Mouse (Mus musculus): ENCODE results near the gene Cetn2. TPM values are rescaled to one million over a fixed set of nuclear protein-coding genes. Genes with fewer than 3 reads are reported as not detected.

Cetn2 gene
- polyA plus RNA-seq, 1 experiment: 44.3 TPM

- Histone ChIP-seq H3K4me3 (ENCODE audit: insufficient read depth, low read length) (no peak overlapping the region), H3K27ac (ENCODE audit: insufficient read depth, low read length) (no peak overlapping the region), H3K4me1 (ENCODE audit: control insufficient read depth, insufficient read depth, low read length) (0 out of 2 replicates have a peak, but pooled peaks cover 1% of the 10 kb centered on the region)
- TF ChIP-seq POLR2A (IDR thresholded peaks at IDR 0.05; ENCODE audit: extremely low read depth, insufficient read depth, low read length) (no peak), CTCF (IDR thresholded peaks at IDR 0.05; ENCODE audit: extremely low read depth, insufficient read depth, low read length) (no peak)
Observed at GRCm38 (mm10) chrX:72907619-72908403, 10.4 kb downstream of the Cetn2 start.

- H3K4me3 ChIP-seq (ENCODE audit: insufficient read depth, low read length): no peak overlapping the region
- no peak overlapping the region for H3K27ac ChIP-seq (ENCODE audit: insufficient read depth, low read length)
- TF ChIP-seq CTCF (IDR thresholded peaks at IDR 0.05; ENCODE audit: extremely low read depth, insufficient read depth, low read length) (no peak), POLR2A (IDR thresholded peaks at IDR 0.05; ENCODE audit: extremely low read depth, insufficient read depth, low read length) (no peak)
- no peaks in the 10 kb centered on the region for H3K4me1 ChIP-seq (ENCODE audit: control insufficient read depth, insufficient read depth, low read length)
Observed at GRCm38 (mm10) chrX:72902530-72902929, 15.7 kb downstream of the Cetn2 start.

GRCm38 (mm10) chrX:72896055-72896437 lies 22.2 kb downstream of the Cetn2 start:
- TF ChIP-seq POLR2A (IDR thresholded peaks at IDR 0.05; ENCODE audit: extremely low read depth, insufficient read depth, low read length) (no peak), CTCF (IDR thresholded peaks at IDR 0.05; ENCODE audit: extremely low read depth, insufficient read depth, low read length) (no peak)

GRCm38 (mm10) chrX:72895388-72896054 lies 22.7 kb downstream of the Cetn2 start:
- Histone ChIP-seq H3K27ac (ENCODE audit: insufficient read depth, low read length) (no peak overlapping the region), H3K4me3 (ENCODE audit: insufficient read depth, low read length) (no peak overlapping the region), H3K4me1 (ENCODE audit: control insufficient read depth, insufficient read depth, low read length) (no peaks in the 10 kb centered on the region; the same call in 1 of the 2 replicates)
- TF ChIP-seq POLR2A (IDR thresholded peaks at IDR 0.05; ENCODE audit: extremely low read depth, insufficient read depth, low read length): no peak
- TF ChIP-seq CTCF (IDR thresholded peaks at IDR 0.05; ENCODE audit: extremely low read depth, insufficient read depth, low read length): no peak

More at GRCm38 (mm10) chrX:72896055-72896437, 22.2 kb downstream of the Cetn2 start:
- Histone ChIP-seq H3K4me3 (ENCODE audit: insufficient read depth, low read length) (no peak overlapping the region), H3K27ac (ENCODE audit: insufficient read depth, low read length) (no peak overlapping the region), H3K4me1 (ENCODE audit: control insufficient read depth, insufficient read depth, low read length) (no peaks in the 10 kb centered on the region; the same call in 1 of the 2 replicates)

Other genes with a start within 250 kb of the Cetn2 start
- 0.26 and 0.29 TPM in 2 replicates for gene Gabrq, start 93.2 kb downstream of the Cetn2 start, polyA plus RNA-seq (2012; rRNA removed)
- 32.1 and 36.4 TPM in 2 replicates for gene Nsdhl, start 146 bp upstream of the Cetn2 start, polyA plus RNA-seq (2012; rRNA removed)
- gene Zfp185, start 68.9 kb upstream of the Cetn2 start, polyA plus RNA-seq (2012; rRNA removed): 0.91 and 0.94 TPM in 2 replicates
- 0.13 and 0.25 TPM in 2 replicates for gene Pnma5, start 118.7 kb upstream of the Cetn2 start, polyA plus RNA-seq (2012; rRNA removed)
- gene Pnma3, start 146.4 kb upstream of the Cetn2 start, polyA plus RNA-seq (2012; rRNA removed): 15.9 and 20.8 TPM in 2 replicates
- gene Xlr4a, start 164.1 kb upstream of the Cetn2 start, polyA plus RNA-seq (2012; rRNA removed): 0.64 and 0.67 TPM in 2 replicates
- gene Xlr3a, start 178.7 kb upstream of the Cetn2 start, polyA plus RNA-seq (2012; rRNA removed): 2.0 and 3.6 TPM in 2 replicates
- gene Gm14685, start 198.6 kb upstream of the Cetn2 start, polyA plus RNA-seq (2012; rRNA removed): 0.28 and 0.31 TPM in 2 replicates
- gene Xlr5b, start 230.4 kb upstream of the Cetn2 start, polyA plus RNA-seq (2012; rRNA removed): not detected in 2 replicates
- 0.52 and 0.55 TPM in 2 replicates for gene DXBay18, start 231.0 kb upstream of the Cetn2 start, polyA plus RNA-seq (2012; rRNA removed)